Mouse (Mus musculus): ENCODE results near the gene Atp13a2. TPM values are rescaled to one million over a fixed set of nuclear protein-coding genes. Genes with fewer than 3 reads are reported as not detected.

Gene Atp13a2
- total RNA-seq, 1 experiment from 2014 or later = 34.5 TPM

- ATAC-seq (replicated peaks in 1 of 2; ENCODE audit: insufficient read depth in 1 of 2, low FRiP score in 2 of 2, low TSS enrichment in 1 of 2, low read depth in 1 of 2, poor library complexity in 2 of 2, severe bottlenecking in 2 of 2) = no peak
These were observed 67.0 kb downstream of the Atp13a2 start for GRCm38 (mm10) chr4:141053568-141054161.

Other genes with a start within 250 kb of the Atp13a2 start
- not detected in 2 replicates for gene Padi6, start 244.2 kb upstream of the Atp13a2 start, total RNA-seq (2017)
- 34.5 and 41.8 TPM in 2 replicates for gene Padi4, start 212.6 kb upstream of the Atp13a2 start, total RNA-seq (2017)
- gene Padi3, start 176.2 kb upstream of the Atp13a2 start, total RNA-seq (2017) = 0.35 TPM in 1 of 2 replicates, not detected in the other
- 0.25 and 0.30 TPM in 2 replicates for gene Padi1, start 141.1 kb upstream of the Atp13a2 start, total RNA-seq (2017)
- 11.0 and 12.1 TPM in 2 replicates for gene Padi2, start 80.5 kb upstream of the Atp13a2 start, total RNA-seq (2017)
- 69.8 and 102 TPM in 2 replicates for gene Sdhb, start 25.7 kb upstream of the Atp13a2 start, total RNA-seq (2017)
- not detected in 2 replicates for gene Mfap2, start 23.5 kb downstream of the Atp13a2 start, total RNA-seq (2017)
- gene Crocc, start 73.7 kb downstream of the Atp13a2 start, total RNA-seq (2017) = 8.3 and 9.9 TPM in 2 replicates
- gene Necap2, start 91.5 kb downstream of the Atp13a2 start, total RNA-seq (2017) = 44.7 and 59.7 TPM in 2 replicates
- not detected in 2 replicates for gene Spata21, start 101.5 kb downstream of the Atp13a2 start, total RNA-seq (2017)
- 51.7 and 59.0 TPM in 2 replicates for gene Szrd1, start 152.9 kb downstream of the Atp13a2 start, total RNA-seq (2017)
- gene Fbxo42, start 161.0 kb downstream of the Atp13a2 start, total RNA-seq (2017) = 10.0 and 11.3 TPM in 2 replicates
- 0.81 and 3.5 TPM in 2 replicates for gene Rsg1, start 227.1 kb downstream of the Atp13a2 start, total RNA-seq (2017)